Comparison of ENCODE assay signal across 7 mouse cellular contexts in the genomic region with DNA sequence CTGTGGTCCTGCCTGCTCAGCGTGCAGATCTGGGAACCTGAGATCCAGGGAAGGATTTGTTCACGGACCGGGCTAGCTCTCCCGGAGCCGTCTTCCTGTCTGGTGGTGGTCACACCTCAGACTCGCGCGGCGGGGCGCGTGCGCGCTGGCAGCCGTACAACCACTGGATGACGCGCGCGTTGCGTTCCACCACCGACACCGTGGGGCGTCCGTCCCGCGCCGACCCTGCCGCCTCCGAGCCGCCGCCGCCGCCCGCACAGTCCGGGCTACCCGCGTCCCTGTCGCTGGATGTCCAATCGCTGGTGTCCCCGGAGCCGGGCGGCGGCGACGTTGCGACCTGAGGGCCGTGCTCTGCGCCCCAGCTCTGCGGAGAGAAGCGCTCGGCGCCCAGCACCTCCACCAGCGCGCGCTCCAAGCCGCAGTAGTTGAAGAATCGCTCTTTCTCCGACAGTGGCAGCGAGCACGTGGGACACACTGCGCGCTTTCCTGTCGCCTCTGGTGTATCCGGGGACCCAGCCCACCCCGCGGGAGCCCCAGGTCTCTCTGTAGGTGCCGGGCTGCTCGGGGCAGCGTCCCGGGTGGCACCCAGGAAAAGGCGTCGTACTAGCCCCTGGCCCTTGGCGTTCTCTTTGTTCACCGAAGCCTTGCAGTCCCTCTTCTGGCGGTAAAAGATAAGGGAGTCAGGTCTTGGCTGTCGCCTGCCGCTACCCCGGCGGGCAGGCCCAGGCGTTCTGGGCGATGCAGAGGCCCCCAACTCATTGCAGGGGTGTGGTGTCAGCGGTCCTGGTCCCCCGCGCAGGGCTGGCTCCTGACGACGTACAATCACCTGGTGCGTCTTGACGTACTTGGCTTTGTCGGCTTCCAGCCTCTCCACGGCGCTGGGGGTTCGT. TPM values are rescaled to one million over a fixed set of nuclear protein-coding genes. Genes with fewer than 3 reads are reported as not detected.
DNase-seq lines count a peak whose midpoint lies in the region; ATAC-seq and TF ChIP-seq lines count a peak whose summit lies in the region.

No protein-coding gene starts in this region.

- no peaks in the 10 kb centered on the region for H3K9me3 ChIP-seq in embryonic facial prominence, embryonic 14.5 days (ENCODE audit: control insufficient read depth, low read length)
- no peaks in the 10 kb centered on the region for H3K9me3 ChIP-seq in hindbrain, embryonic 11.5 days (ENCODE audit: control insufficient read depth, low read length)
- H3K9me3 ChIP-seq in limb, embryonic 14.5 days (ENCODE audit: control insufficient read depth, low read length): no peaks in the 10 kb centered on the region

- no peaks in the 10 kb centered on the region for H3K36me3 ChIP-seq in embryonic facial prominence, embryonic 14.5 days (ENCODE audit: control insufficient read depth, insufficient read depth, low read length)
- no peaks in the 10 kb centered on the region for H3K36me3 ChIP-seq in hindbrain, embryonic 11.5 days (ENCODE audit: control insufficient read depth, insufficient read depth, low read length)
- no peaks in the 10 kb centered on the region for H3K36me3 ChIP-seq in limb, embryonic 14.5 days (ENCODE audit: control insufficient read depth, insufficient read depth, low read length)

- ATAC-seq in embryonic facial prominence, embryonic 14.5 days (ENCODE audit: low read depth): 0 out of 2 replicates have a peak, but pooled peaks have one; percentile 11
- peak; percentile 23; the same call in 1 of the 2 replicates for ATAC-seq in hindbrain, embryonic 11.5 days (ENCODE audit: low FRiP score)
- ATAC-seq in limb, embryonic 14.5 days (ENCODE audit: low FRiP score, low read depth): 0 out of 2 replicates have a peak, but pooled peaks have one; percentile 4

- peaks cover 33% of the 10 kb centered on the region for H3K4me1 ChIP-seq in embryonic facial prominence, embryonic 14.5 days (ENCODE audit: control insufficient read depth, insufficient read depth, low read length)
- peaks cover 27% of the 10 kb centered on the region for H3K4me1 ChIP-seq in hindbrain, embryonic 11.5 days (replicated peaks; ENCODE audit: control insufficient read depth, insufficient read depth, low read length)
- H3K4me1 ChIP-seq in limb, embryonic 14.5 days (ENCODE audit: control insufficient read depth, insufficient read depth, low read length): peaks cover 32% of the 10 kb centered on the region

- peak overlapping the region; percentile 54 for H3K4me3 ChIP-seq in embryonic facial prominence, embryonic 14.5 days (ENCODE audit: low read depth, low read length)
- peak overlapping the region; percentile 48 for H3K4me3 ChIP-seq in hindbrain, embryonic 11.5 days (ENCODE audit: low read depth, low read length)
- peak overlapping the region; percentile 53 for H3K4me3 ChIP-seq in limb, embryonic 14.5 days (replicated peaks; ENCODE audit: low read length)

- H3K27me3 ChIP-seq in embryonic facial prominence, embryonic 14.5 days (replicated peaks; ENCODE audit: control insufficient read depth, insufficient read depth, low read length): peaks cover 89% of the 10 kb centered on the region
- peaks cover 51% of the 10 kb centered on the region for H3K27me3 ChIP-seq in hindbrain, embryonic 11.5 days (ENCODE audit: control insufficient read depth, insufficient read depth, low read length)
- peaks cover 58% of the 10 kb centered on the region for H3K27me3 ChIP-seq in limb, embryonic 14.5 days (ENCODE audit: control insufficient read depth, insufficient read depth, low read length)

- H3K4me2 ChIP-seq in embryonic facial prominence, embryonic 14.5 days (ENCODE audit: low read depth, low read length): peak overlapping the region; percentile 93
- peak overlapping the region; percentile 83 for H3K4me2 ChIP-seq in hindbrain, embryonic 11.5 days (replicated peaks; ENCODE audit: low read depth, low read length)
- H3K4me2 ChIP-seq in limb, embryonic 14.5 days (replicated peaks; ENCODE audit: low read depth, low read length, severe bottlenecking): peak overlapping the region; percentile 99

- H3K27ac ChIP-seq in embryonic facial prominence, embryonic 14.5 days (replicated peaks; ENCODE audit: low read depth, low read length): no peak overlapping the region
- H3K27ac ChIP-seq in hindbrain, embryonic 11.5 days (ENCODE audit: low read depth, low read length): no peak overlapping the region
- no peak overlapping the region for H3K27ac ChIP-seq in limb, embryonic 14.5 days (replicated peaks; ENCODE audit: low read depth, low read length)

- no peak for TF ChIP-seq POLR2A in limb, embryonic 14.5 days (IDR thresholded peaks at IDR 0.05; ENCODE audit: borderline replicate concordance, extremely low read depth, insufficient read depth, insufficient read length)

- H3K9ac ChIP-seq in embryonic facial prominence, embryonic 14.5 days (ENCODE audit: low read depth, low read length): peak overlapping the region; percentile 65
- peak overlapping the region; percentile 48 for H3K9ac ChIP-seq in hindbrain, embryonic 11.5 days (ENCODE audit: low read depth, low read length)
- peak overlapping the region; percentile 57 for H3K9ac ChIP-seq in limb, embryonic 14.5 days (ENCODE audit: low read depth, low read length, severe bottlenecking)

- WGBS in embryonic facial prominence, embryonic 14.5 days: 1% methylated on average over 58 of the region's 91 CpGs
- under 1% methylated on average over 88 of the region's 91 CpGs for WGBS in hindbrain, embryonic 11.5 days
- WGBS in limb, embryonic 14.5 days: under 1% methylated on average over 89 of the region's 91 CpGs

- DNase-seq in CD4-positive helper T cell, adult 2 months (ENCODE audit: low read depth, low spot score): peak; percentile 51
- peak; percentile 59 for DNase-seq in CD4-positive, CD25-positive, alpha-beta regulatory T cell, adult 2 months (ENCODE audit: low read depth, low spot score)
- no peak for DNase-seq in embryonic facial prominence, embryonic 14.5 days (ENCODE audit: low spot score)
- peak; percentile 70 for DNase-seq in hindbrain, embryonic 11.5 days (ENCODE audit: low spot score)
- no peak for DNase-seq in limb, embryonic 14.5 days (ENCODE audit: low spot score)
- peak; percentile 75 for DNase-seq in neural tube, embryonic 10.5 days (ENCODE audit: extremely low spot score, low spot score)
- peak; percentile 37 to 52 for DNase-seq in thymus, postnatal 36 days

RNA-seq across cellular contexts. Expression of a gene that starts 2.4 kb away (rescaled TPM):
- 6.8 and 7.4 TPM in 2 replicates for polyA plus RNA-seq in embryonic facial prominence, embryonic 14.5 days (2014; fragmentation: Nextera tagmentation; extraction: Ambion mirVana)
- polyA plus RNA-seq in hindbrain, embryonic 11.5 days (2014; fragmentation: Nextera tagmentation; extraction: Ambion mirVana): 5.1 and 5.7 TPM in 2 replicates
- 9.7 and 13.1 TPM in 2 replicates for polyA plus RNA-seq in limb, embryonic 14.5 days (2012; rRNA removed)
- 5.2 and 5.4 TPM in 2 replicates for polyA plus RNA-seq in limb, embryonic 14.5 days (2014; fragmentation: Nextera tagmentation; extraction: Ambion mirVana)

RNA-seq across cellular contexts. Expression of a gene that starts 4.8 kb away (rescaled TPM):
- 0.28 TPM in 1 of 2 replicates, not detected in the other for polyA plus RNA-seq in embryonic facial prominence, embryonic 14.5 days (2014; fragmentation: Nextera tagmentation; extraction: Ambion mirVana)
- polyA plus RNA-seq in hindbrain, embryonic 11.5 days (2014; fragmentation: Nextera tagmentation; extraction: Ambion mirVana): 0.42 and 0.56 TPM in 2 replicates
- not detected in 2 replicates for polyA plus RNA-seq in limb, embryonic 14.5 days (2012; rRNA removed)
- polyA plus RNA-seq in limb, embryonic 14.5 days (2014; fragmentation: Nextera tagmentation; extraction: Ambion mirVana): not detected in 2 replicates

RNA-seq across cellular contexts. Expression of a gene that starts 6.1 kb away (rescaled TPM):
- polyA plus RNA-seq in embryonic facial prominence, embryonic 14.5 days (2014; fragmentation: Nextera tagmentation; extraction: Ambion mirVana): 13.7 and 15.7 TPM in 2 replicates
- 18.3 and 20.4 TPM in 2 replicates for polyA plus RNA-seq in hindbrain, embryonic 11.5 days (2014; fragmentation: Nextera tagmentation; extraction: Ambion mirVana)
- polyA plus RNA-seq in limb, embryonic 14.5 days (2012; rRNA removed): 15.8 and 18.1 TPM in 2 replicates
- polyA plus RNA-seq in limb, embryonic 14.5 days (2014; fragmentation: Nextera tagmentation; extraction: Ambion mirVana): 17.3 and 18.9 TPM in 2 replicates

RNA-seq across cellular contexts. Expression of a gene that starts 8.0 kb away (rescaled TPM):
- polyA plus RNA-seq in embryonic facial prominence, embryonic 14.5 days (2014; fragmentation: Nextera tagmentation; extraction: Ambion mirVana): 0.29 and 0.67 TPM in 2 replicates
- polyA plus RNA-seq in hindbrain, embryonic 11.5 days (2014; fragmentation: Nextera tagmentation; extraction: Ambion mirVana): 0.20 and 0.32 TPM in 2 replicates
- polyA plus RNA-seq in limb, embryonic 14.5 days (2012; rRNA removed): 0.10 TPM in 1 of 2 replicates, not detected in the other
- 0.67 and 0.76 TPM in 2 replicates for polyA plus RNA-seq in limb, embryonic 14.5 days (2014; fragmentation: Nextera tagmentation; extraction: Ambion mirVana)

RNA-seq across cellular contexts. Expression of a gene that starts 13.3 kb away (rescaled TPM):
- polyA plus RNA-seq in embryonic facial prominence, embryonic 14.5 days (2014; fragmentation: Nextera tagmentation; extraction: Ambion mirVana): 2.4 and 2.6 TPM in 2 replicates
- polyA plus RNA-seq in hindbrain, embryonic 11.5 days (2014; fragmentation: Nextera tagmentation; extraction: Ambion mirVana): 0.14 and 0.28 TPM in 2 replicates
- polyA plus RNA-seq in limb, embryonic 14.5 days (2012; rRNA removed): 2.8 and 3.3 TPM in 2 replicates
- 2.0 TPM in 2 replicates for polyA plus RNA-seq in limb, embryonic 14.5 days (2014; fragmentation: Nextera tagmentation; extraction: Ambion mirVana)

Comparison
In these comparisons a context has a peak if more than half of its experiments do, and no peak if none do; other contexts are left out.
1. DNase-seq: peak in CD4-positive helper T cell, adult 2 months (single experiment), CD4-positive, CD25-positive, alpha-beta regulatory T cell, adult 2 months (single experiment), hindbrain, embryonic 11.5 days (single experiment), neural tube, embryonic 10.5 days (single experiment) and thymus, postnatal 36 days (2 of 2); none in embryonic facial prominence, embryonic 14.5 days (single experiment) and limb, embryonic 14.5 days (single experiment).
2. Peak in every context shown above with its lines, with median percentiles within 50 percentile points of each other: ATAC-seq, H3K4me2 ChIP-seq, H3K4me3 ChIP-seq and H3K9ac ChIP-seq.